Mouse (Mus musculus): ENCODE data around the gene Prkag2. TPM values are rescaled to one million over a fixed set of nuclear protein-coding genes. Genes with fewer than 3 reads are reported as not detected.

The Prkag2 gene
- total RNA-seq, 2 experiments from 2014 or later: 6.9 to 9.1 TPM

DNA sequence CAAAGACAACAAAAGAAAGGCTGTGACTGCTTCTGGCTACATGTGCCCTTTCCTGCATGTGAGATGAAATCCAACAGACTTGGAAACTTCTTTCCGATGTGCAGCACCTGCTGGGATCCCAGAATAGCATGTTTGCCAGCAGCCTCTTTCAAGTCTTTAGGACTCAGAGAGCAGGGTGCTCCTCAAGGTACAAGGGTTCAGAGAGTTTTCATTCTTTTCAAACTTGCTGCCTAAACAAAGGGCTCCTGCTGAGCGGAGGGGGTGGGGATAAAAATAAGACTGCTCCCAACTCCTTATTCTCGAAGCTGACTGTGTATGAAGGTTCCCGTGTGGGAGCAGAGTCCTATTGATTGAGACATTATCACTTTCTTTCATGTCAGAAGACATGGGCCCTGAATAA, 283.3 kb downstream of the Prkag2 start:
- ATAC-seq (replicated peaks; ENCODE audit: low FRiP score, low TSS enrichment, poor library complexity, severe bottlenecking): no peak

DNA sequence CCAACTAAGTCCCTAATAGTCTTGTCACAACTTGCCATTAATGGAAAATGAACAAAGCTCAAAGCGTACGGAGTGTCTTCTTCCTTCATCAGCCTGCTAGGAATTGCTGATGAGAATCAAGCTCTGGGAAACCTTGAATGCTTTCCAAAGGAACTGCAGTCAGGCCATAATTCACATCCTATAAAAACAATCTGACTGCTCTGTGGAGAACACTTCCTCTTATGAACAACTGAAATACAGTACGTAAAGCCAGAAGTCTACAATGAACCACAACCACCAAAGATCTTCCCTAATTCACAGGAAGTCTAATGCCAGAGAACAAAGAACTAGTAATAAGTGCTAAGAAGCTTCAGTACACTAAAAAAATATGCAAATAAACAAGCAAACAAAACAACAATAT, 286.5 kb downstream of the Prkag2 start:
- ATAC-seq (replicated peaks; ENCODE audit: low FRiP score, low TSS enrichment, poor library complexity, severe bottlenecking): no peak

DNA sequence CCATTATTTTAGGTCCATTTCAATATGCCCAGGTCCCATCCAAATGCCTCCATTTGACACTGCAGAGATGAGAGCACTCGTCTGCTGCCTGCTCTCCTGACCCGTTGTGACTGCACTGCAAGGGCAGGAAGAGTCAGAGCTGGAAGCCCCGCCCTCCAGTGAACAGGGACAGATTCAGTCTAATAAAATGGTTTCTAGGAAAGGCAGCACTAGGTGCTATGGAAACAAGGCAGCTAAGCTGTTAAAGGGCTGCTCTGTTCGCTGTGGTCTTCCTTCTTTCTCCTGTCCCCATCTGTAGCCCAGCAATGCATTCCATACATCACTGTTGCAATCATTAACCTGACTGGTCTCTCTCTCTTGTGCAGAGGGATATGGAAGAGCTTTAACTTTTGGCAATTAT, 287.4 kb downstream of the Prkag2 start:
- no peak for ATAC-seq (replicated peaks; ENCODE audit: low FRiP score, low TSS enrichment, poor library complexity, severe bottlenecking)

Other genes starting within 250 kb of the Prkag2 start
- gene Galntl5, start 80.8 kb upstream of the Prkag2 start, total RNA-seq (2014; fragmentation: Nextera tagmentation): not detected in 2 replicates
- not detected in 2 replicates for gene Galntl5, start 80.8 kb upstream of the Prkag2 start, total RNA-seq (2017)
- gene Galnt11, start 121.3 kb upstream of the Prkag2 start, total RNA-seq (2014; fragmentation: Nextera tagmentation): 4.6 and 7.7 TPM in 2 replicates
- 4.7 and 6.7 TPM in 2 replicates for gene Galnt11, start 121.3 kb upstream of the Prkag2 start, total RNA-seq (2017)
- gene E130116L18Rik, start 122.5 kb upstream of the Prkag2 start, total RNA-seq (2014; fragmentation: Nextera tagmentation): not detected in 2 replicates
- gene E130116L18Rik, start 122.5 kb upstream of the Prkag2 start, total RNA-seq (2017): not detected in 2 replicates